Mouse (Mus musculus) forebrain, embryonic 12.5 days (tissue): ENCODE measurements around the gene Gpr152. TPM values are rescaled to one million over a fixed set of nuclear protein-coding genes. Genes with fewer than 3 reads are reported as not detected.
"Not testable (repeated sequence)": the region's sequence is repeated elsewhere in the genome, so short reads cannot be mapped to it uniquely, and the experiment has no call there.

ENCODE experiments used
- ATAC-seq: fragments of 200-750 bp; cut with Nextera tagmentation; 2 replicates; pipeline ENCODE4 v1.8.0; 2017; ENCODE audit warnings: moderate TSS enrichment; ENCODE audit not compliant: low FRiP score
- H3K27ac ChIP-seq: fragments of 300-500 bp; sonication (generic); 2 replicates; pipeline ENCODE4 v1.5.1; 2016; ENCODE audit warnings: mild to moderate bottlenecking
- H3K27me3 ChIP-seq: fragments of 300-500 bp; sonication (generic); 2 replicates; pipeline ENCODE4 v1.6.1; 2016; ENCODE audit warnings: mild to moderate bottlenecking
- H3K36me3 ChIP-seq: fragments of 300-500 bp; sonication (generic); replicated peaks from 2 replicates; pipeline ENCODE4 v1.6.1; 2016; ENCODE audit warnings: mild to moderate bottlenecking
- H3K4me1 ChIP-seq: fragments of 300-500 bp; sonication (generic); 2 replicates; pipeline ENCODE4 v1.6.1; 2016
- H3K4me2 ChIP-seq: fragments of 300-500 bp; sonication (generic); 2 replicates; pipeline ENCODE4 v1.6.1; 2016; ENCODE audit warnings: mild to moderate bottlenecking, moderate library complexity
- H3K4me3 ChIP-seq: fragments of 300-500 bp; sonication (generic); replicated peaks from 2 replicates; pipeline ENCODE4 v1.5.1; 2016; ENCODE audit warnings: mild to moderate bottlenecking
- H3K9ac ChIP-seq: fragments of 300-500 bp; sonication (generic); 2 replicates; pipeline ENCODE4 v1.6.1; 2016; ENCODE audit warnings: mild to moderate bottlenecking
- H3K9me3 ChIP-seq: fragments of 300-500 bp; sonication (generic); 2 replicates; pipeline ENCODE4 v1.6.1; 2016
- WGBS: fragments of 180-500 bp; shearing (Covaris S2); methylation state at CpG from one replicate; pipeline ENCODE4 v1.1.7; 2016; 5-methylcytosine and 5-hydroxymethylcytosine counted together
- polyA plus RNA-seq: library from polyadenylated mRNA; unstranded; fragments of >200 nt; fragmentation: Nextera tagmentation; extraction: Ambion mirVana; gene quantifications from 2 replicates; pipeline ENCODE4 v1.2.1, GENCODE M21; 2016

Gpr152 gene
- polyA plus RNA-seq, 1 experiment from 2014 or later: not detected

- WGBS: 85% methylated on average over 7 of the region's 7 CpGs
- no peak overlapping the region for H3K4me3 ChIP-seq
- H3K4me1 ChIP-seq: peaks cover 29% of the 10 kb centered on the region
- H3K4me2 ChIP-seq: no peak overlapping the region
- no peak overlapping the region for H3K27ac ChIP-seq
- no peaks in the 10 kb centered on the region for H3K9me3 ChIP-seq
- H3K36me3 ChIP-seq: peaks cover 8% of the 10 kb centered on the region
- ATAC-seq: no peak
- H3K9ac ChIP-seq: no peak overlapping the region
- H3K27me3 ChIP-seq: 0 out of 2 replicates have a peak, but pooled peaks cover 7% of the 10 kb centered on the region
Measured at GRCm38 (mm10) chr19:4122411-4123370, 16.9 kb upstream of the Gpr152 start.

- Histone ChIP-seq H3K4me2 (no peak overlapping the region), H3K4me3 (no peak overlapping the region), H3K27ac (no peak overlapping the region), H3K27me3 (0 out of 2 replicates have a peak, but pooled peaks cover 7% of the 10 kb centered on the region), H3K9me3 (no peaks in the 10 kb centered on the region), H3K4me1 (peaks cover 29% of the 10 kb centered on the region), H3K9ac (no peak overlapping the region), H3K36me3 (peaks cover 21% of the 10 kb centered on the region)
- ATAC-seq: no peak
- 83% methylated on average over 4 of the region's 4 CpGs for WGBS
Measured at GRCm38 (mm10) chr19:4124432-4124831, 15.2 kb upstream of the Gpr152 start.

- H3K4me3 ChIP-seq: peak overlapping the region; percentile 68
- H3K4me2 ChIP-seq: peak overlapping the region; percentile 79
- H3K4me1 ChIP-seq: peaks cover 27% of the 10 kb centered on the region
- peaks cover 24% of the 10 kb centered on the region for H3K36me3 ChIP-seq
- H3K9ac ChIP-seq: peak overlapping the region; percentile 73
- not testable (repeated sequence) for H3K9me3 ChIP-seq, H3K27me3 ChIP-seq
- peak; percentile 36; the same call in 1 of the 2 replicates for ATAC-seq
- H3K27ac ChIP-seq: 0 out of 2 replicates have a peak overlapping the region, but pooled peaks have one; percentile 19
- 25% methylated on average over 3 of the region's 4 CpGs for whole genome bisulfite sequencing
Measured at GRCm38 (mm10) chr19:4125268-4125667, 14.3 kb upstream of the Gpr152 start.

- Histone ChIP-seq H3K4me2 (peak within 1 kb of the TSS; percentile 79), H3K4me3 (peak within 1 kb of the TSS; percentile 68), H3K27me3 (no peaks in the 10 kb centered on the region), H3K9me3 (no peaks in the 10 kb centered on the region), H3K36me3 (peaks cover 26% of the 10 kb centered on the region), H3K9ac (peak within 1 kb of the TSS; percentile 73), H3K4me1 (peaks cover 19% of the 10 kb centered on the region), H3K27ac (peak within 1 kb of the TSS; percentile 59)
- ATAC-seq: peak; percentile 93
- WGBS: 1% methylated on average over 59 of the region's 64 CpGs
Measured at GRCm38 (mm10) chr19:4125741-4126696, 13.6 kb upstream of the Gpr152 start, which contains the start of gene Aip. Gene Aip (minus strand): TSS chr19:4125858.

- no peaks in the 10 kb centered on the region for H3K27me3 ChIP-seq
- peaks cover 35% of the 10 kb centered on the region for H3K36me3 ChIP-seq
- no peak for ATAC-seq
- H3K4me2 ChIP-seq: peak overlapping the region; percentile 79
- H3K9me3 ChIP-seq: no peaks in the 10 kb centered on the region
- peaks cover 19% of the 10 kb centered on the region for H3K4me1 ChIP-seq
- no peak overlapping the region for H3K27ac ChIP-seq
- H3K4me3 ChIP-seq: peak overlapping the region; percentile 68
- 76% methylated on average over 7 of the region's 7 CpGs for WGBS
- peak overlapping the region; percentile 73 for H3K9ac ChIP-seq
Measured at GRCm38 (mm10) chr19:4126759-4127495, 12.7 kb upstream of the Gpr152 start.

- no peaks in the 10 kb centered on the region for H3K27me3 ChIP-seq
- H3K36me3 ChIP-seq: peaks cover 49% of the 10 kb centered on the region
- H3K4me3 ChIP-seq: no peak overlapping the region
- no peak overlapping the region for H3K27ac ChIP-seq
- no peak overlapping the region for H3K4me2 ChIP-seq
- peaks cover 19% of the 10 kb centered on the region for H3K4me1 ChIP-seq
- ATAC-seq: no peak
- no peak overlapping the region for H3K9ac ChIP-seq
- WGBS: 95% methylated on average over 7 of the region's 7 CpGs
- no peaks in the 10 kb centered on the region for H3K9me3 ChIP-seq
Measured at GRCm38 (mm10) chr19:4129462-4129861, 10.1 kb upstream of the Gpr152 start.

GRCm38 (mm10) chr19:4130106-4130505 is 9.5 kb upstream of the Gpr152 start:
- H3K4me2 ChIP-seq: no peak overlapping the region
- no peaks in the 10 kb centered on the region for H3K9me3 ChIP-seq
- no peak overlapping the region for H3K4me3 ChIP-seq
- H3K9ac ChIP-seq: no peak overlapping the region
- peaks cover 18% of the 10 kb centered on the region for H3K4me1 ChIP-seq
- H3K27ac ChIP-seq: no peak overlapping the region
- 92% methylated on average over 4 of the region's 4 CpGs for WGBS
- H3K27me3 ChIP-seq: no peaks in the 10 kb centered on the region
- no peak for ATAC-seq
- H3K36me3 ChIP-seq: peaks cover 49% of the 10 kb centered on the region

GRCm38 (mm10) chr19:4131075-4131474 is 8.5 kb upstream of the Gpr152 start:
- Histone ChIP-seq H3K4me2 (no peak overlapping the region), H3K27me3 (no peaks in the 10 kb centered on the region), H3K27ac (no peak overlapping the region), H3K4me1 (peaks cover 15% of the 10 kb centered on the region), H3K9ac (no peak overlapping the region), H3K36me3 (peaks cover 49% of the 10 kb centered on the region), H3K4me3 (no peak overlapping the region), H3K9me3 (no peaks in the 10 kb centered on the region)
- 93% methylated on average over 5 of the region's 5 CpGs for WGBS
- ATAC-seq: no peak

GRCm38 (mm10) chr19:4131768-4132167 is 7.8 kb upstream of the Gpr152 start:
- Histone ChIP-seq H3K36me3 (peaks cover 49% of the 10 kb centered on the region), H3K4me3 (no peak overlapping the region), H3K27me3 (no peaks in the 10 kb centered on the region), H3K9me3 (no peaks in the 10 kb centered on the region), H3K27ac (no peak overlapping the region), H3K4me1 (peaks cover 10% of the 10 kb centered on the region), H3K9ac (no peak overlapping the region), H3K4me2 (no peak overlapping the region)
- 80% methylated on average over 2 of the region's 2 CpGs for WGBS
- no peak for ATAC-seq

- no peak for ATAC-seq
- no peak overlapping the region for H3K4me3 ChIP-seq
- peaks cover 29% of the 10 kb centered on the region for H3K36me3 ChIP-seq
- 89% methylated on average over 4 of the region's 4 CpGs for WGBS
- H3K9me3 ChIP-seq: no peaks in the 10 kb centered on the region
- H3K27me3 ChIP-seq: no peaks in the 10 kb centered on the region
- no peak overlapping the region for H3K4me2 ChIP-seq
- H3K9ac ChIP-seq: no peak overlapping the region
- no peak overlapping the region for H3K27ac ChIP-seq
- H3K4me1 ChIP-seq: peaks cover 4% of the 10 kb centered on the region; the same call in 1 of the 2 replicates
Measured at GRCm38 (mm10) chr19:4134354-4134753, 5.2 kb upstream of the Gpr152 start.

- peaks cover 24% of the 10 kb centered on the region for H3K36me3 ChIP-seq
- not testable (repeated sequence) for ATAC-seq, H3K9me3 ChIP-seq, H3K27me3 ChIP-seq, H3K4me1 ChIP-seq, H3K4me2 ChIP-seq, H3K27ac ChIP-seq, H3K9ac ChIP-seq, H3K4me3 ChIP-seq
- 88% methylated on average over 6 of the region's 6 CpGs for WGBS
Measured at GRCm38 (mm10) chr19:4135229-4135962, 4.2 kb upstream of the Gpr152 start.
